Mouse (Mus musculus): Measurements from ENCODE around the gene Tnik. TPM values are rescaled to one million over a fixed set of nuclear protein-coding genes. Genes with fewer than 3 reads are reported as not detected.

Tnik gene
- polyA plus RNA-seq, 1 experiment from 2014 or later = 7.1 TPM

DNA sequence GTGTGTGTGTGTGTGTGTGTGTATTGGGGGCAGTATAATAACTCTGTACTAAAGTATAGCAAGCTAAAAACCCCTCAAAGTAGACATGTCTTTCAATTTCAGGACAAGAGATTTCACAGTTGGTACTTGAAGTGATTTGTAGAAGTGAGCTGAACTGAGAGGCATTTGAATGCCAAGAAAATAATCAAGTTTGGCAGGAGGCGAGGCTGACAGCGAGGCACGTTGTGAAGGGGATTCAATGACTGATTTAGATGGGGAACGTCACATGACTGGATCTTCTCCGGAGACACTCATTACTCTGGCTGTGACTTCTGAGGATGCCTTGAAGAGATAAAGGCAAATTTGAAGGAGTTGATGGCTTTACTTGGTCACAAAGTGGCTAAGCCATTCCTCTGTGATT is 69.3 kb downstream of the Tnik start:
- no peak for ATAC-seq (ENCODE audit: insufficient number of reproducible peaks, low FRiP score, low TSS enrichment, low read depth)
- WGBS = 73% methylated on average over 5 of the region's 5 CpGs
- H3K4me2 ChIP-seq = no peak overlapping the region
- no peaks in the 10 kb centered on the region for H3K9me3 ChIP-seq
- no peaks in the 10 kb centered on the region for H3K4me1 ChIP-seq
- H3K27ac ChIP-seq = no peak overlapping the region
- H3K4me3 ChIP-seq = no peak overlapping the region
- no peak overlapping the region for H3K9ac ChIP-seq
- no peaks in the 10 kb centered on the region for H3K36me3 ChIP-seq
- H3K27me3 ChIP-seq = no peaks in the 10 kb centered on the region

DNA sequence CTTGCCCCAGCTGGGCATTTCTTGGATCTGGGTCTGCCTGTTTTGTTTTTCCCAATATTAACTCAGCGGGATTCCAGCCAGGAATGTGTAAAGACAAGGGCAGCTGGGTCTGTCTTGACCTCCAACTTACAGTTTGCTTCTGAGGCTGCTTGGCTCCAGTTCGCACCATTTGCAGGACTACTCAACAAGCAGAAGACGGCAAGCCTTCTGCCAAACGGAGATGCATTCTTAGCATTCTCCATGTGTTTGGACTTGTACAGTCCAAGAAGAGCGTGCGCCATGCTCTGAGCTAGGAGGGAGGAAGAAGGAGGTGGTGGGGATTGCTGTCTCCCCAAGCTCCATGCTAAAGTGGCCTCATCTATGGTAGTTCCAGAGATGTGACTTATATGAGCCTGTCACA is 70.9 kb downstream of the Tnik start:
- 58% methylated on average over 6 of the region's 6 CpGs for WGBS
- Histone ChIP-seq H3K27ac (no peak overlapping the region), H3K9ac (no peak overlapping the region), H3K36me3 (no peaks in the 10 kb centered on the region), H3K4me3 (no peak overlapping the region), H3K4me1 (no peaks in the 10 kb centered on the region), H3K9me3 (no peaks in the 10 kb centered on the region), H3K27me3 (no peaks in the 10 kb centered on the region), H3K4me2 (no peak overlapping the region)
- ATAC-seq (ENCODE audit: insufficient number of reproducible peaks, low FRiP score, low TSS enrichment, low read depth) = no peak

GRCm38 (mm10) chr3:28334547-28334946 is 71.5 kb downstream of the Tnik start:
- no peak for ATAC-seq (ENCODE audit: insufficient number of reproducible peaks, low FRiP score, low TSS enrichment, low read depth)
- Histone ChIP-seq H3K36me3 (no peaks in the 10 kb centered on the region), H3K4me2 (no peak overlapping the region), H3K27me3 (no peaks in the 10 kb centered on the region), H3K9ac (no peak overlapping the region), H3K4me1 (peaks cover under 1% of the 10 kb centered on the region; the same call in 1 of the 2 replicates), H3K27ac (no peak overlapping the region), H3K9me3 (no peaks in the 10 kb centered on the region), H3K4me3 (no peak overlapping the region)
- WGBS = 88% methylated on average over 1 of the region's 1 CpGs

- H3K4me3 ChIP-seq = no peak overlapping the region
- H3K27me3 ChIP-seq = no peaks in the 10 kb centered on the region
- peaks cover 3% of the 10 kb centered on the region; the same call in 1 of the 2 replicates for H3K4me1 ChIP-seq
- no peak overlapping the region for H3K9ac ChIP-seq
- H3K4me2 ChIP-seq = no peak overlapping the region
- 50% methylated on average over 8 of the region's 8 CpGs for WGBS
- H3K27ac ChIP-seq = no peak overlapping the region
- no peak for ATAC-seq (ENCODE audit: insufficient number of reproducible peaks, low FRiP score, low TSS enrichment, low read depth)
- H3K36me3 ChIP-seq = no peaks in the 10 kb centered on the region
- H3K9me3 ChIP-seq = no peaks in the 10 kb centered on the region
Measured at GRCm38 (mm10) chr3:28340071-28340470, 77.1 kb downstream of the Tnik start.

- H3K4me2 ChIP-seq = no peak overlapping the region
- no peak for ATAC-seq (ENCODE audit: insufficient number of reproducible peaks, low FRiP score, low TSS enrichment, low read depth)
- no peak overlapping the region for H3K27ac ChIP-seq
- peaks cover 3% of the 10 kb centered on the region; the same call in 1 of the 2 replicates for H3K4me1 ChIP-seq
- H3K4me3 ChIP-seq = no peak overlapping the region
- no peaks in the 10 kb centered on the region for H3K27me3 ChIP-seq
- H3K9ac ChIP-seq = no peak overlapping the region
- WGBS = 92% methylated on average over 3 of the region's 3 CpGs
- no peaks in the 10 kb centered on the region for H3K36me3 ChIP-seq
- H3K9me3 ChIP-seq = no peaks in the 10 kb centered on the region
Measured at GRCm38 (mm10) chr3:28343204-28343603, 80.2 kb downstream of the Tnik start.

- 71% methylated on average over 2 of the region's 2 CpGs for WGBS
- H3K4me2 ChIP-seq = no peak overlapping the region
- no peak overlapping the region for H3K27ac ChIP-seq
- no peak overlapping the region for H3K9ac ChIP-seq
- H3K27me3 ChIP-seq = no peaks in the 10 kb centered on the region
- H3K9me3 ChIP-seq = no peaks in the 10 kb centered on the region
- H3K4me3 ChIP-seq = no peak overlapping the region
- H3K4me1 ChIP-seq = peaks cover 3% of the 10 kb centered on the region; the same call in 1 of the 2 replicates
- no peak for ATAC-seq (ENCODE audit: insufficient number of reproducible peaks, low FRiP score, low TSS enrichment, low read depth)
- H3K36me3 ChIP-seq = no peaks in the 10 kb centered on the region
Measured at GRCm38 (mm10) chr3:28343661-28344060, 80.6 kb downstream of the Tnik start.

DNA sequence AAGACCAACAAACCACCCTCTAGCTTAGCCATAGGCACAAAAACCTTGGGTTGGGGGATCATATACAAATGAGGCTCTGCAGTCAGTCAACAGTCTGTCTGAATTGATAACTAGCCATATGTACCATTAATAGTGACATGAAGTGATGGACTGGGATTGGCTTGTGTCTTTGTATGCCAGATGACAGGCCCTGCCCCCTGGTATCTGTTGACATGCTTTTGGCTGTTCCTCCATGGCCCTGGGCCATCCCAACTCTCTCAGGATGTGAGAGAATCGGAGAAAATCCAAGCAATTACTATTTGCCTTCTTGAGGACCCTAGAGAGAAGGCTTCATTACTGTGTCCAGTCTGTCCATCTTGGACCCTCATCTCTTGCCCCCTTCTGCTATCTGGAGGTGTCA is 82.4 kb downstream of the Tnik start:
- no peaks in the 10 kb centered on the region for H3K36me3 ChIP-seq
- H3K9me3 ChIP-seq = no peaks in the 10 kb centered on the region
- no peaks in the 10 kb centered on the region for H3K4me1 ChIP-seq
- no peak overlapping the region for H3K4me3 ChIP-seq
- WGBS = 69% methylated on average over 1 of the region's 1 CpGs
- no peak overlapping the region for H3K9ac ChIP-seq
- ATAC-seq (ENCODE audit: insufficient number of reproducible peaks, low FRiP score, low TSS enrichment, low read depth) = no peak
- H3K27me3 ChIP-seq = no peaks in the 10 kb centered on the region
- no peak overlapping the region for H3K27ac ChIP-seq
- H3K4me2 ChIP-seq = no peak overlapping the region

DNA sequence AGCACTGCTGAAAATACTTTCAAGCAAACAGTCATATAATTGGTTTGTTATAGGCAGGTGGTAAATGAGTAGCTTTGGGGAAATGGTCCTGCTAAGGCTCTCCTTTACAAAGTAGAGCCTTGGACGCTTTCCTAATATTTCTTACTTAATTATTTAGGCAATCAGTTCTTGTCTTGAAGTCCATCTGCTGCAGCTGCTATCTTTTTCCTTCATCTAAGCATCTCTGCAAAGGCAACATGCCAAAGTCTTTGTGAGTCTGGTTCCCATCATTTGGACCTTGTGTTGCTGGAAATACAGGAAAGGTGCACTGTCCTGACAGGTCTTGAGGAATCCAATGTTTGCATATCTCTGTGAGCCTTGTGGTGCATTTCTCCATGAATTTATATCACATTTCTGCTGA is 82.9 kb downstream of the Tnik start:
- Histone ChIP-seq H3K4me1 (no peaks in the 10 kb centered on the region), H3K36me3 (no peaks in the 10 kb centered on the region), H3K27me3 (no peaks in the 10 kb centered on the region), H3K27ac (no peak overlapping the region), H3K4me2 (no peak overlapping the region), H3K9me3 (no peaks in the 10 kb centered on the region), H3K9ac (no peak overlapping the region), H3K4me3 (no peak overlapping the region)
- no peak for ATAC-seq (ENCODE audit: insufficient number of reproducible peaks, low FRiP score, low TSS enrichment, low read depth)
- WGBS = 68% methylated on average over 1 of the region's 1 CpGs

GRCm38 (mm10) chr3:28346476-28346875 is 83.5 kb downstream of the Tnik start:
- Histone ChIP-seq H3K4me3 (no peak overlapping the region), H3K27ac (no peak overlapping the region), H3K9ac (no peak overlapping the region), H3K36me3 (no peaks in the 10 kb centered on the region), H3K9me3 (no peaks in the 10 kb centered on the region), H3K4me1 (no peaks in the 10 kb centered on the region), H3K4me2 (no peak overlapping the region), H3K27me3 (no peaks in the 10 kb centered on the region)
- ATAC-seq (ENCODE audit: insufficient number of reproducible peaks, low FRiP score, low TSS enrichment, low read depth) = no peak
- 82% methylated on average over 4 of the region's 4 CpGs for WGBS

DNA sequence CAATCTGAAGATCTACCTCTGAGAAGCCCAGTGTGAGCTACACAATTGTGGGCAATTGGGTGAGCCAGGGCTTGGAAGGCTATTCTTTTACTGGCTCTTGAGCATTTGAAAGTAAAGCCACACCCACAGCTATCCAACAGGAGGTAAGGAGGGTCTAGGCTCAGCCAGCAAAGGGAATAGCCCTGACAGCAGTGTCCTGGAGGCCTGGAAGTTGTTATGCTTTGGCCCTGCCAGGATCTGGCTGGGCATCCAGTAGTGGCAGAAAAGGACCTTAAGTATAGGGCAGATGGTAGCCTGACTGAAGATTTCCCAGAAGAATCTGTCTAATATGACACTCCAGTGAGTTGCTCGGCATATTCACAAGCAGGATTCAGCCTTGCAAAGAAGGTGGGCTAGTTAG is 85.7 kb downstream of the Tnik start:
- Histone ChIP-seq H3K27ac (no peak overlapping the region), H3K9ac (no peak overlapping the region), H3K4me2 (no peak overlapping the region), H3K4me1 (no peaks in the 10 kb centered on the region), H3K27me3 (no peaks in the 10 kb centered on the region), H3K9me3 (no peaks in the 10 kb centered on the region), H3K36me3 (no peaks in the 10 kb centered on the region), H3K4me3 (no peak overlapping the region)
- 88% methylated on average over 1 of the region's 1 CpGs for WGBS
- ATAC-seq (ENCODE audit: insufficient number of reproducible peaks, low FRiP score, low TSS enrichment, low read depth) = no peak

DNA sequence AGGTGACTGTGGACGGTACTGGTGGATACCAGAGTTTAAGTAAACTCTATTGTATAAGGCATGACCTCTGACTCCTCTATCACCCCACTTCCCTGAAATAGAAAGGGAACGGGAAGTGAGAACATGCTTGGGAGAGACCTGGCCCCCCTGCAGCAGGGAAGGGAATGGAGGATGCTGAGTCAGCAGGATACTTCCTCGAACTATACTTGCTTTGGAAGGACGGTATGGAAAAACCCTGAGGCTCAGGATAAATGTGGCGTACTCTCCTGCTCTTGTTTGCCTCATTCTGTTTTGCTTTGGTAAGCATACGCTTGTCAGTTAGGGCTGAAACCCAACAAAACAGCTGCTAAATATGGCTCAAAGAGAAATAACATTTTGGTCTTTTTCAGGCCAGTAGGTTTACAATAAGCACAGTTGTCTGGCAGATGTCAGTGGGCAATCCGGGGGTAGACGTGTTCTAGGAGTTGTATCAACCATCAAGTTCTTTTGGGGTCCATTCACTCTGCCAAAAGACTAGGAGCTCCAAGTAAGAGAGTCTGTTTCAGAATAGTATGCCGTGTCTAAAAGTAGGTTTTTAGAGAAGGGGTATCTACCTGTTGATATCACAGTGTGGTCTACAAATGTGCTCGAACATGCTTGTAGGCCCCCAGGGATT is 87.3 kb downstream of the Tnik start:
- Histone ChIP-seq H3K4me1 (no peaks in the 10 kb centered on the region), H3K9me3 (no peaks in the 10 kb centered on the region), H3K4me2 (no peak overlapping the region), H3K27me3 (no peaks in the 10 kb centered on the region), H3K27ac (no peak overlapping the region), H3K9ac (no peak overlapping the region), H3K36me3 (no peaks in the 10 kb centered on the region), H3K4me3 (no peak overlapping the region)
- ATAC-seq (ENCODE audit: insufficient number of reproducible peaks, low FRiP score, low TSS enrichment, low read depth) = no peak
- WGBS = 73% methylated on average over 10 of the region's 10 CpGs

- Histone ChIP-seq H3K36me3 (no peaks in the 10 kb centered on the region), H3K4me3 (no peak overlapping the region), H3K4me2 (no peak overlapping the region), H3K9me3 (no peaks in the 10 kb centered on the region), H3K4me1 (peaks cover 5% of the 10 kb centered on the region; the same call in 1 of the 2 replicates), H3K27ac (no peak overlapping the region), H3K9ac (no peak overlapping the region), H3K27me3 (no peaks in the 10 kb centered on the region)
- ATAC-seq (ENCODE audit: insufficient number of reproducible peaks, low FRiP score, low TSS enrichment, low read depth) = no peak
- 55% methylated on average over 2 of the region's 2 CpGs for WGBS
Measured at GRCm38 (mm10) chr3:28358391-28358790, 95.4 kb downstream of the Tnik start.

GRCm38 (mm10) chr3:28359138-28359537 is 96.1 kb downstream of the Tnik start:
- no peak overlapping the region for H3K9ac ChIP-seq
- H3K36me3 ChIP-seq = no peaks in the 10 kb centered on the region
- no peak overlapping the region for H3K4me2 ChIP-seq
- peaks cover 5% of the 10 kb centered on the region; the same call in 1 of the 2 replicates for H3K4me1 ChIP-seq
- H3K9me3 ChIP-seq = no peaks in the 10 kb centered on the region
- H3K27ac ChIP-seq = no peak overlapping the region
- H3K27me3 ChIP-seq = no peaks in the 10 kb centered on the region
- WGBS = 21% methylated on average over 6 of the region's 6 CpGs
- no peak overlapping the region for H3K4me3 ChIP-seq
- no peak for ATAC-seq (ENCODE audit: insufficient number of reproducible peaks, low FRiP score, low TSS enrichment, low read depth)

Data from limb, embryonic 15.5 days (tissue).